In genomic region chr6:104999601-105000000, GRCm38 (mm10) we compare ENCODE assay signal across 18 mouse cellular contexts.
DNase-seq lines count a peak whose midpoint lies in the region; ATAC-seq lines count a peak whose summit lies in the region.
"Had no signal": no experiment of that assay in that cellular context is flagged by ENCODE, and none has a peak within 500 bp of the region (broad histone marks: within the 10 kb centered on the region; RNA-seq: fewer than 3 reads in every experiment).

No protein-coding gene starts in this region.

- DNase-seq in cerebellum, adult 11-12 months, result peak; percentile 3
- DNase-seq in cerebellum, postnatal 4 days (ENCODE audit: low spot score in 2 of 2), result no peak
- peak; percentile 45 for DNase-seq in brain, adult 2 months (ENCODE audit: low read depth, low spot score)
- DNase-seq in cerebellum, adult 8-10 months, result peak; percentile 3
- DNase-seq in cerebellum, postnatal 14 days, result peak; percentile 29 to 60
- no peak for DNase-seq in hindbrain, embryonic 14.5 days (ENCODE audit: low spot score)
- DNase-seq: adrenal gland, postnatal 10 days; gastrocnemius, postnatal 36 days; heart, adult 18-20 months; heart, postnatal 14 days; kidney, adult 18-20 months had no signal

- ATAC-seq in hindbrain, embryonic 14.5 days (ENCODE audit: low FRiP score), result no peak
- no peak for ATAC-seq in forebrain, embryonic 13.5 days
- ATAC-seq: forebrain, embryonic 16.5 days; intestine, embryonic 15.5 days had no signal

- H3K4me1 ChIP-seq in hindbrain, embryonic 14.5 days (replicated peaks; ENCODE audit: control insufficient read depth, insufficient read depth, low read length), result no peaks in the 10 kb centered on the region
- H3K4me1 ChIP-seq in forebrain, embryonic 13.5 days, result no peaks in the 10 kb centered on the region
- H3K4me1 ChIP-seq: embryonic facial prominence, embryonic 12.5 days; heart, embryonic 10.5 days; heart, embryonic 15.5 days; hindbrain, embryonic 13.5 days; intestine, embryonic 15.5 days had no signal

- no peaks in the 10 kb centered on the region for H3K9me3 ChIP-seq in hindbrain, embryonic 14.5 days (ENCODE audit: control insufficient read depth, low read length)
- no peaks in the 10 kb centered on the region for H3K9me3 ChIP-seq in forebrain, embryonic 13.5 days (replicated peaks)
- H3K9me3 ChIP-seq: embryonic facial prominence, embryonic 12.5 days; heart, embryonic 10.5 days; intestine, embryonic 15.5 days had no signal

- no peaks in the 10 kb centered on the region for H3K36me3 ChIP-seq in hindbrain, embryonic 14.5 days (replicated peaks; ENCODE audit: control insufficient read depth, insufficient read depth)
- no peaks in the 10 kb centered on the region for H3K36me3 ChIP-seq in forebrain, embryonic 13.5 days (ENCODE audit: poor library complexity, severe bottlenecking)
- H3K36me3 ChIP-seq: embryonic facial prominence, embryonic 12.5 days; heart, embryonic 10.5 days; heart, embryonic 15.5 days; hindbrain, embryonic 13.5 days; intestine, embryonic 15.5 days had no signal

- H3K4me2 ChIP-seq in hindbrain, embryonic 14.5 days (replicated peaks), result no peak overlapping the region
- H3K4me2 ChIP-seq in forebrain, embryonic 13.5 days, result no peak overlapping the region
- H3K4me2 ChIP-seq: embryonic facial prominence, embryonic 12.5 days; heart, embryonic 15.5 days; hindbrain, embryonic 13.5 days; intestine, embryonic 15.5 days had no signal

- 97% methylated on average over 1 of the region's 1 CpGs for WGBS in hindbrain, embryonic 14.5 days
- WGBS in forebrain, embryonic 13.5 days, result 93% methylated on average over 1 of the region's 1 CpGs

- H3K4me3 ChIP-seq in hindbrain, embryonic 14.5 days (replicated peaks; ENCODE audit: low read length), result no peak overlapping the region
- H3K4me3 ChIP-seq in forebrain, embryonic 13.5 days, result no peak overlapping the region
- H3K4me3 ChIP-seq: embryonic facial prominence, embryonic 12.5 days; heart, embryonic 10.5 days; heart, embryonic 15.5 days; hindbrain, embryonic 13.5 days; intestine, embryonic 15.5 days had no signal

- H3K27me3 ChIP-seq in hindbrain, embryonic 14.5 days (ENCODE audit: control insufficient read depth, insufficient read depth, low read length), result no peaks in the 10 kb centered on the region
- H3K27me3 ChIP-seq in forebrain, embryonic 13.5 days, result no peaks in the 10 kb centered on the region
- H3K27me3 ChIP-seq: embryonic facial prominence, embryonic 12.5 days; heart, embryonic 15.5 days; hindbrain, embryonic 13.5 days; intestine, embryonic 15.5 days had no signal

- no peak overlapping the region for H3K9ac ChIP-seq in hindbrain, embryonic 14.5 days
- H3K9ac ChIP-seq in forebrain, embryonic 13.5 days, result no peak overlapping the region
- H3K9ac ChIP-seq: embryonic facial prominence, embryonic 12.5 days; heart, embryonic 15.5 days; hindbrain, embryonic 13.5 days; intestine, embryonic 15.5 days had no signal

- H3K27ac ChIP-seq in hindbrain, embryonic 14.5 days, result no peak overlapping the region
- no peak overlapping the region for H3K27ac ChIP-seq in forebrain, embryonic 13.5 days
- H3K27ac ChIP-seq: embryonic facial prominence, embryonic 12.5 days; heart, embryonic 10.5 days; heart, embryonic 15.5 days; hindbrain, embryonic 13.5 days; intestine, embryonic 15.5 days had no signal

Comparison
In these comparisons a context has a peak if more than half of its experiments do, and no peak if none do; other contexts are left out.
1. DNase-seq: peak in cerebellum, adult 11-12 months (single experiment), brain, adult 2 months (single experiment), cerebellum, adult 8-10 months (single experiment) and cerebellum, postnatal 14 days (2 of 2); none in cerebellum, postnatal 4 days (0 of 2) and hindbrain, embryonic 14.5 days (single experiment).